Mouse (Mus musculus): Measurements from ENCODE around the gene 1700029H14Rik. TPM values are rescaled to one million over a fixed set of nuclear protein-coding genes. Genes with fewer than 3 reads are reported as not detected.

The 1700029H14Rik gene
- not detected in 2 replicates for polyA plus RNA-seq (2012; ENCODE audit: insufficient read depth, insufficient read length, missing spikeins)

DNA sequence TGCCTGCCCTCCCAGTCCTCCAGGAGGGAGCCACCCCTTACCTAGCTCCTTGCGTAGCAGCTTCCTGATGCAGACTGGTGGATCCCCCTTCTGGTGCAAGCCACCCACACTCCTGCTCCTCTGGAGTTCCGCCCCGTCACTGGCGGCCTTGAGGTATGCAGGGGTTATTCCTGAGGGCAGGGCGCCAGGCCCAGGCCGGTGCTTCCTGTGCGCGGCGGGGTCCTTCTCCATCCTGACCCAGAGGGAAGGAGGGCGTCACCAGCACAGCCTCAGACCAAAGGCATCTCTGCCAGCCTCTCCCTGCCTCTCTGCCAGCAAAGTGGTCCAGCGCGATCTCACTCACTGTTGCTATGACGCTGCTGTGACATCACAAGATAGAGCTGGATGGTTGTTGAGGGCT is at the start of gene 1700029H14Rik:
Gene 1700029H14Rik (minus strand): TSS at position 344 of the 400 bp plus-strand sequence.
- Histone ChIP-seq H3K27ac (replicated peaks; ENCODE audit: low read depth, low read length) (no peak within 1 kb of the TSS), H3K4me1 (ENCODE audit: control insufficient read depth, insufficient read depth, insufficient read length, low read length) (no peaks in the 10 kb centered on the region), H3K4me3 (ENCODE audit: insufficient read depth, low read depth, low read length) (no peak within 1 kb of the TSS)

DNA sequence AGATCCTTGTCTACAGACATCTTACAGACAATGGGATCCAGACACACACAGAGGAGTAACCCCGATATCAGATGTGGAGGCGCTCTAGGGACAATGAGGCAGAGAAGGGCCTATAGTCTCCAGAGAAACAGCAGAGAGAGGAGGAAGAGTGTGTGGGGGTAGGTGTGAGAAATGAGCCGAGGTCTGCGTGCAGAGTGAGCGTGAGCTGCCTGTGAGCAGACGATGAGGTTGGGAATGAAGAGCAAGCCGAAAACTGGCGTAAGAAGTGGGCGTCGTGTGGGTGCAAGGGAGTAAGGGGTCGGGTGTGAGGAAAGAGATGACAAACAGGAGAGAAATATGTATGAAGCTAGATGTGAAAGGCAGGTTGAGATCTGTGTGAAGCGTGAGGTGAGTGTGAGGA is 49.4 kb upstream of the 1700029H14Rik start:
- Histone ChIP-seq H3K27ac (replicated peaks; ENCODE audit: low read depth, low read length) (no peak overlapping the region), H3K4me3 (ENCODE audit: insufficient read depth, low read depth, low read length) (no peak overlapping the region)

GRCm38 (mm10) chr8:13609971-13610370 is 47.7 kb upstream of the 1700029H14Rik start:
- Histone ChIP-seq H3K27ac (replicated peaks; ENCODE audit: low read depth, low read length) (no peak overlapping the region), H3K4me1 (ENCODE audit: control insufficient read depth, insufficient read depth, insufficient read length, low read length) (peaks cover 11% of the 10 kb centered on the region)

More for the DNA sequence above, 49.4 kb upstream of the 1700029H14Rik start:
- peaks cover 6% of the 10 kb centered on the region; the same call in 1 of the 2 replicates for H3K4me1 ChIP-seq (ENCODE audit: control insufficient read depth, insufficient read depth, insufficient read length, low read length)

DNA sequence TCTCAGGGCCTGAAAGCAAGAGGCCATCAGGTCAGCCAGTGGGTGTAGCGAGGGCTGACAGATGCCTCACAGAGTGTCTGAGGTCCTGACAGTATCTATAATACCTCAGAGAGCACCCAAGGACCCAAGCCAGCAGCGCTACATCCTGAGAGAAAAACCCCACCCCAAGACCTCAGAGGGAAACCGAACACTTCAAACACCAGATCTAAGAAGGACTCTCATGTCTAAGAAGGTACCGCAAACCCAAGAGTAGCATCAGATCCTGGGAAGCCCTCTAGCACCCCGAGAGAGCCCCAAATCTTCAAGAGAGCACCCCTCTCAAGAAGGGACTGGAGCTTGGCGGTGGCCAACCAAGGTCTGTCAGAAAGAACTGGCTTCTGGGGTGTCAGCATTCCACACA is 46.7 kb upstream of the 1700029H14Rik start:
- Histone ChIP-seq H3K4me3 (ENCODE audit: insufficient read depth, low read depth, low read length) (no peak overlapping the region), H3K27ac (replicated peaks; ENCODE audit: low read depth, low read length) (no peak overlapping the region), H3K4me1 (ENCODE audit: control insufficient read depth, insufficient read depth, insufficient read length, low read length) (peaks cover 12% of the 10 kb centered on the region; the same call in 1 of the 2 replicates)

More at GRCm38 (mm10) chr8:13609971-13610370, 47.7 kb upstream of the 1700029H14Rik start:
- no peak overlapping the region for H3K4me3 ChIP-seq (ENCODE audit: insufficient read depth, low read depth, low read length)

DNA sequence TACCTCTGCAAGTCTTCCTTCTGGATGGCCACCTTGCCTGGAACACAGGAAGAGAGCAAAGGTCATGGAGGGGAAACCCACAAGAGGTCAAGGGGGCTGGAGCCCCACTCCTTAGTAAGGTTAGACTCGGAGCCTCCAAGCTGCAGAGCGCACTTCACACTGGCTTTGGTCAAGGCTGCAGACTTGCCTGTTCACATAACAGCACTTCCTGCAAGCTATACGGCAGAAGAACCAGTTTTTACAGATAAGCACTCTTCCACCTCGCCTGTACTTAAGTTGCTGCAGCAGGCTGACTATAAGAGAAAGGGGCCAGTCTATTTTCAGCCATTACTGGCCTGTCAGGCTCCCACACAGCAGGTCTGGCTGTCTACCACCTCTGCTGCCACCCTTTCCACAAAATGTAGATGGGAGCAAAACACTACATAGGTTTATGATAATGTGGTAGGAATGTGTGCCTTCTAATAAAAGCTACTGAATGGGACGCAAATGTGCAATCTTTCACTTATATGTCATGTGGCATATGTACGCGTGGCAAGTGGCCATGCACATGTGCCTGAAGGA is 43.7 kb upstream of the 1700029H14Rik start:
- no peak overlapping the region for H3K27ac ChIP-seq (replicated peaks; ENCODE audit: low read depth, low read length)
- H3K4me3 ChIP-seq (ENCODE audit: insufficient read depth, low read depth, low read length): no peak overlapping the region
- peaks cover 12% of the 10 kb centered on the region for H3K4me1 ChIP-seq (ENCODE audit: control insufficient read depth, insufficient read depth, insufficient read length, low read length)

DNA sequence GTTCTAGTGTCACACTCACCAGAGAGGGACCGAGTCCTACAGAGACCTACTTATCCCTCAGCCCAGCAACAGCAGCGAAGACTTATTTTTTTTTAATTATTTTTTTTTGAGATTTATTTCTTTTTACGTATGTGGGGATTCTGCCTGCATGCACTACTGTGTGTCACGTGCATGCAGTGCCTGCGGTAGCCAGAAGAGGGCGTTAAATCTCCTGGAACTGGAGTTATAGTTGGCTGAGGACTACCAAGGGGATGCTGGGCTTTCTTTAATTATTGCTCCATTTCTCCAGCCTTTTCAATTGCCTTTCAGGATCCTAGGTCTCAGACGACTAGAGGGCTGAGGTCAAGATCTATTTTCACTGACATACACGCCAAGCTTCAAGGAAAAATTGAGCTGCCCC is 40.4 kb upstream of the 1700029H14Rik start:
- Histone ChIP-seq H3K4me1 (ENCODE audit: control insufficient read depth, insufficient read depth, insufficient read length, low read length) (peaks cover 20% of the 10 kb centered on the region), H3K27ac (replicated peaks; ENCODE audit: low read depth, low read length) (no peak overlapping the region)

GRCm38 (mm10) chr8:13601166-13601565 is 38.9 kb upstream of the 1700029H14Rik start:
- peak overlapping the region; percentile 72 for H3K27ac ChIP-seq (replicated peaks; ENCODE audit: low read depth, low read length)
- peak overlapping the region; percentile 13 for H3K4me3 ChIP-seq (ENCODE audit: insufficient read depth, low read depth, low read length)
- peaks cover 18% of the 10 kb centered on the region for H3K4me1 ChIP-seq (ENCODE audit: control insufficient read depth, insufficient read depth, insufficient read length, low read length)

More for the DNA sequence above, 40.4 kb upstream of the 1700029H14Rik start:
- H3K4me3 ChIP-seq (ENCODE audit: insufficient read depth, low read depth, low read length): no peak overlapping the region

DNA sequence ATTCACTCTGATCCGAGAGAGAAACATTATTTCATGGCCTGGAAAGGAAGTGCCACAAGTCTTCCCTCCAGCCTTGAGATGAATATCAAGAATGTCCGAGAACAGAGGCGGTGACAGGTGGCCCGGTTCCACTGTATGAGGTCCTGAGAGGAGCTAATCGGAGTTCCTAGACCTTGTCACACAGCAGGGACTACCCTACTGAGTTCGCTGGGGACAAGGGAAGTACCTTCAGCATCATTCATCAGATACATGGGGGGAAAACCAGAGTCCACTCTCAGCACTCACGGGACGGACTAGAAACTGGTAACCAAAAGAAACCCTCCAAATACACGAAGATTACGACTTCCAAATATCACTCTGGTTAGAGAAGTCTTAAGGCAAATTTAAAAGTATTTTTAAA is 38.5 kb upstream of the 1700029H14Rik start:
- Histone ChIP-seq H3K4me1 (ENCODE audit: control insufficient read depth, insufficient read depth, insufficient read length, low read length) (peaks cover 16% of the 10 kb centered on the region), H3K27ac (replicated peaks; ENCODE audit: low read depth, low read length) (peak overlapping the region; percentile 72), H3K4me3 (ENCODE audit: insufficient read depth, low read depth, low read length) (peak overlapping the region; percentile 10; the same call in 1 of the 2 replicates)

DNA sequence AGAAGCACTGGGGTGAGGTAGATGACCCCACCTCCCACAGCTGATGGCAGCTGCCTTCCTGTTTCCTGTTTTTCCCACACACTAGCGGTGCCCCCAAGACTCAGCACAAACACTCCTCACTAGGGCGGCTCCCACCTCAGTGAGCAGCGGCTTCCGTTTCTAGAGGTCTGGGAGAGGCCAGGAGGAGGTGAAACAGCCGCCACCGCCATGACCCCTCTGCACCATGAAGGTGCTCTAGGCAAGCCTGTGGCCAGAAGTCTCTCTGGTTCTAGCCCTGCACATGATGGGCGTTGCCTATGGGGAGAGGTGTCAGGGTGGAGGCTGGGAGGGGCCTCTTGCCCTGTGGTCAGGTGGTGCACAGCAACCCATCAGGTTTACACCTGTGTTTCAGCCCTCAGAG is 37.9 kb upstream of the 1700029H14Rik start:
- H3K27ac ChIP-seq (replicated peaks; ENCODE audit: low read depth, low read length): peak overlapping the region; percentile 72
- peaks cover 13% of the 10 kb centered on the region for H3K4me1 ChIP-seq (ENCODE audit: control insufficient read depth, insufficient read depth, insufficient read length, low read length)
- H3K4me3 ChIP-seq (ENCODE audit: insufficient read depth, low read depth, low read length): 0 out of 2 replicates have a peak overlapping the region, but pooled peaks have one; percentile 10

GRCm38 (mm10) chr8:13597777-13598176 is 35.5 kb upstream of the 1700029H14Rik start:
- no peak overlapping the region for H3K4me3 ChIP-seq (ENCODE audit: insufficient read depth, low read depth, low read length)
- peaks cover 8% of the 10 kb centered on the region for H3K4me1 ChIP-seq (ENCODE audit: control insufficient read depth, insufficient read depth, insufficient read length, low read length)
- H3K27ac ChIP-seq (replicated peaks; ENCODE audit: low read depth, low read length): no peak overlapping the region

DNA sequence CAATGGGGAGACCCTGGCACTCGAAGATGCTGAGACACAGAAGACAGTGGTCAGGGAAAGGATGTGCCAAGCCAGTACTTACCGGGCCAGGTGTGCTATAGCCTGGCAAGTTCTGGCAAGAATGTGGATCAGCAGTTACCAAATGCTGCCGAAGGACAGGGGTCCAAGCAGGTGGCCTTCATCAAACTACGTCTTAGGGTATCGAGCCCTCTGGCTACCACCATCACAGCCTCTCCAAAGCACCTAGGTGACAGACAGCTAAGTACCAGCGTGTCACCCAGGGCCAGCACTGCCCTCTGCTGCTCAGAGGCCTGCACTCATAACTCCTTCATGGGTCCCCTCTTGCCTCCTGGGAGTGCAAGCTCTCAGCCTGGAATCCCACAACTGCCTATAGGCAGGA is 33.6 kb upstream of the 1700029H14Rik start:
- H3K4me1 ChIP-seq (ENCODE audit: control insufficient read depth, insufficient read depth, insufficient read length, low read length): peaks cover 8% of the 10 kb centered on the region
- peak overlapping the region; percentile 41 for H3K27ac ChIP-seq (replicated peaks; ENCODE audit: low read depth, low read length)
- no peak overlapping the region for H3K4me3 ChIP-seq (ENCODE audit: insufficient read depth, low read depth, low read length)

GRCm38 (mm10) chr8:13594884-13595323 is 32.6 kb upstream of the 1700029H14Rik start:
- no peak overlapping the region for H3K4me3 ChIP-seq (ENCODE audit: insufficient read depth, low read depth, low read length)
- peak overlapping the region; percentile 78 for H3K27ac ChIP-seq (replicated peaks; ENCODE audit: low read depth, low read length)
- peaks cover under 1% of the 10 kb centered on the region; the same call in 1 of the 2 replicates for H3K4me1 ChIP-seq (ENCODE audit: control insufficient read depth, insufficient read depth, insufficient read length, low read length)

- Histone ChIP-seq H3K27ac (replicated peaks; ENCODE audit: low read depth, low read length) (no peak overlapping the region), H3K4me3 (ENCODE audit: insufficient read depth, low read depth, low read length) (no peak overlapping the region), H3K4me1 (ENCODE audit: control insufficient read depth, insufficient read depth, insufficient read length, low read length) (no peaks in the 10 kb centered on the region; the same call in 1 of the 2 replicates)
Measured at GRCm38 (mm10) chr8:13593340-13593739, 31.1 kb upstream of the 1700029H14Rik start.

GRCm38 (mm10) chr8:13591246-13591645 is 29.0 kb upstream of the 1700029H14Rik start:
- H3K27ac ChIP-seq (replicated peaks; ENCODE audit: low read depth, low read length): no peak overlapping the region
- H3K4me3 ChIP-seq (ENCODE audit: insufficient read depth, low read depth, low read length): no peak overlapping the region
- H3K4me1 ChIP-seq (ENCODE audit: control insufficient read depth, insufficient read depth, insufficient read length, low read length): no peaks in the 10 kb centered on the region; the same call in 1 of the 2 replicates

GRCm38 (mm10) chr8:13589071-13589470 is 26.8 kb upstream of the 1700029H14Rik start:
- Histone ChIP-seq H3K27ac (replicated peaks; ENCODE audit: low read depth, low read length) (no peak overlapping the region), H3K4me1 (ENCODE audit: control insufficient read depth, insufficient read depth, insufficient read length, low read length) (no peaks in the 10 kb centered on the region; the same call in 1 of the 2 replicates), H3K4me3 (ENCODE audit: insufficient read depth, low read depth, low read length) (no peak overlapping the region)

DNA sequence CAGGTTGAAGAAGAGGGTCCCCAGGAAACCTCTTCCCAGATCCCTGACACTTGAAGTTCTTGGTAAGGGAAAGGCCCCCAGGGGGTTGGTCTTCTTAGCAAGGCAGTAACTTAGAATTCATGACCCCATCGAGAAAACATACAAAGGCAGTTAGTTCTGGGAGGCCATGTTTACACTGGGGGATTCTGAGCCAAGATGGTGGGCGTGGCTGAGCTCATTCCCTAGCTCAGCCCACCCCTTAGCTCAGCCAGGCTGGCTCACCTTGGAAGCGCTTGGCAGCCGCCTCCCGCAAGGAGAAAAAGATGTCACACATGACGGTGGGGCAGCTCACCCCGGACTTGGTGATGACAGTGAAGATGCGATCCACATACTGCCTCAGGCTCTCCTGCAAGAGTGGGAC is 22.4 kb upstream of the 1700029H14Rik start:
- Histone ChIP-seq H3K27ac (replicated peaks; ENCODE audit: low read depth, low read length) (no peak overlapping the region), H3K4me3 (ENCODE audit: insufficient read depth, low read depth, low read length) (no peak overlapping the region), H3K4me1 (ENCODE audit: control insufficient read depth, insufficient read depth, insufficient read length, low read length) (no peaks in the 10 kb centered on the region)

Data from brown adipose tissue, adult 24 weeks (tissue).